Mouse (Mus musculus) thymus, adult 2 months (tissue): ENCODE data around the gene Slc30a6.

ENCODE experiments used
- CTCF ChIP-seq: fragments of 200-500 bp; IDR thresholded peaks from 2 replicates; pipeline ENCODE4 v1.5.1; 2012; ENCODE audit warnings: mild to moderate bottlenecking, control low read depth, low read length, moderate library complexity, borderline replicate concordance; ENCODE audit not compliant: control insufficient read depth, poor library complexity, insufficient read depth; ENCODE audit errors: extremely low read depth
- POLR2A ChIP-seq: fragments of 200-500 bp; IDR thresholded peaks from 2 replicates; pipeline ENCODE4 v1.6.1; 2012; ENCODE audit warnings: mild to moderate bottlenecking, low read length, control low read depth, moderate library complexity; ENCODE audit not compliant: control insufficient read depth, poor library complexity, insufficient read depth; ENCODE audit errors: extremely low read depth

- no peak for TF ChIP-seq CTCF
- TF ChIP-seq POLR2A = no peak
Measured at GRCm38 (mm10) chr17:74432631-74433030, 37.2 kb downstream of the Slc30a6 start.
